Comparison of ENCODE assay signal across 19 mouse cellular contexts in the genomic region with DNA sequence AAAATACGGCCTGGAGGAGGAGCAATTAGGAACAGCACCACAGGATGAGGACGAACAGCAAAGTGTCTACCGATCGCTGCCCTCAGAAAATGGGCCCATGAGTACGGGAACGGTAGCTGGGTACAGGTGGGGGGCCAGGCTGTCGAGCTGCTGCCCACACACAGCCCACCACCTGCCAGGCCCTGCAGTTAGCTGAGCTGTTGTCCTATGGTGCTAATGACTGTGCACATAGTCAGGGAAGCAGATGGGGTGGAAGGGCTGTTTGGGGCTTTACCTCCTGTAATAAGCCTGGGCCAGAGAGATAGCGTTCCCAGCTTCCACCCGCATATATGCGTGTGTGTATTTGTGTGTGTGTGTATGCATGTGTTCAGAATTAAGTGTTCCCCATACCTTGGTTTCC. TPM values are rescaled to one million over a fixed set of nuclear protein-coding genes. Genes with fewer than 3 reads are reported as not detected.
DNase-seq lines count a peak whose midpoint lies in the region; TF ChIP-seq lines count a peak whose summit lies in the region.
"Had no signal": no experiment of that assay in that cellular context is flagged by ENCODE, and none has a peak within 500 bp of the region (broad histone marks: within the 10 kb centered on the region; RNA-seq: fewer than 3 reads in every experiment).

No protein-coding gene starts in this region.

- no peak for TF ChIP-seq CTCF in brain, embryonic 14.5 days (IDR thresholded peaks at IDR 0.05; ENCODE audit: borderline replicate concordance, extremely low read depth, insufficient read depth, insufficient read length)

- DNase-seq in layer of hippocampus, adult 11-12 months (ENCODE audit: low spot score): peak; percentile 70
- no peak for DNase-seq in layer of hippocampus, adult 9-10 months (ENCODE audit: low spot score)
- peak; percentile 54 for DNase-seq in brain, adult 2 months (ENCODE audit: low read depth, low spot score)
- DNase-seq in brain, embryonic 14.5 days (ENCODE audit: low read depth): peak; percentile 77
- DNase-seq in layer of hippocampus, adult 8-10 months (ENCODE audit: low spot score in 2 of 2): peak; percentile 60 to 74
- no peak for DNase-seq in lung, postnatal 4 days
- DNase-seq in gastrocnemius, adult 18-20 months (ENCODE audit: low spot score): no peak
- DNase-seq: adrenal gland, adult 8-10 months; cerebellum, adult 2 months; cerebellum, postnatal 36 days; gastrocnemius, postnatal 25 days; heart, adult 18-20 months; heart, postnatal 10 days; kidney, postnatal 25 days; liver, embryonic 13.5 days; lung, adult 2 months; lung, postnatal 14 days; right cerebral cortex, postnatal 14 days; spleen, adult 18-20 months had no signal

- no peak for TF ChIP-seq POLR2A in brain, embryonic 14.5 days (IDR thresholded peaks at IDR 0.05; ENCODE audit: borderline replicate concordance, extremely low read depth, insufficient read depth, insufficient read length, poor library complexity, severe bottlenecking)

RNA-seq across cellular contexts. Expression of a gene that starts 52.7 kb away (rescaled TPM):
- polyA plus RNA-seq in brain, embryonic 14.5 days (2012; rRNA removed): 34.0 and 46.8 TPM in 2 replicates
- total RNA-seq in layer of hippocampus, adult 8-10 months (2022): 100 to 1,000 TPM; 192 to 215 (median 201) TPM
- total RNA-seq in gastrocnemius, adult 18-20 months (2021): 10 to 100 TPM; 33.2 to 36.0 TPM

Comparison
In these comparisons a context has a peak if more than half of its experiments do, and no peak if none do; other contexts are left out.
1. DNase-seq: peak in layer of hippocampus, adult 11-12 months (single experiment), brain, adult 2 months (single experiment), brain, embryonic 14.5 days (single experiment) and layer of hippocampus, adult 8-10 months (2 of 2); none in layer of hippocampus, adult 9-10 months (single experiment), lung, postnatal 4 days (0 of 2) and gastrocnemius, adult 18-20 months (single experiment).
2. RNA of a gene that starts 52.7 kb away (total RNA-seq): 192 to 215 TPM in layer of hippocampus, adult 8-10 months; 33.2 to 36.0 TPM in gastrocnemius, adult 18-20 months; every median in the first group is over 4 times any median in the second.